In the genomic region with DNA sequence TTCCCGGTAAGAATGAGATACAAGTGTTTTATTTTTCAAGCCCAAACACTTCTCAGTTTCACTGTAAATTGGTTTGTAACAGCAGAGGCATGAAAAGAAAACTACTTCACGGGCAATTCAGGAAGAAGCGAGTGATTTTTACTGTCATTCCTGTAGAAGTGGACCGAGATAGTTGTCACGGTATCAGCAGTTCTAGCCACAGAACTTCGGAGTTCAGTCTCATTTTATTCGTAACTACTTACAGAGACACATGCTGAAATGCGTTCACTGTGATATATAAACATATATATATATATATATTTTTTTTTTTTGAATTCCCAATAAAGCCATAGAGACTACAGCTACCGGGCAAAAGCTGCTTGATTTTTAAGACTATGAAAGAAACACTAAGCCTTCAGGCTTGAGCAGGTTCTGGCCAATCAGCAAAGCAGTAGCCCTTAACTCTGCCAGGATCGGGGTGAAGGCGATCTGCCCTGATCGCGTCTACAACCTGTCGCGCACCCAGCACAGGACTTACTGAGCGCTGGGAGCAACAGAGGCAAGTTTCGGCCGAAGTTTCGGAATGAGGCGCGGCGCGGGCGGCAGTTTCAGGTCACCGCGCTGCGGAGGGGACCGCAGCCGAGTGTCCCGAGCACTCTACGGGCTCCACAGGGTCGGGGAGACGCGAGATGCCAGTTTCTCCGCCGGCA, we compare ENCODE assay signal across 8 mouse cellular contexts. TPM values are rescaled to one million over a fixed set of nuclear protein-coding genes. Genes with fewer than 3 reads are reported as not detected.
DNase-seq lines count a peak whose midpoint lies in the region; ATAC-seq lines count a peak whose summit lies in the region.

No protein-coding gene starts in this region.

- H3K4me1 ChIP-seq in heart, embryonic 16.5 days (ENCODE audit: control insufficient read depth, insufficient read depth, low read length): peaks cover 20% of the 10 kb centered on the region
- peaks cover 6% of the 10 kb centered on the region for H3K4me1 ChIP-seq in embryonic facial prominence, embryonic 14.5 days (ENCODE audit: control insufficient read depth, insufficient read depth, low read length)
- H3K4me1 ChIP-seq in limb, embryonic 11.5 days (ENCODE audit: control insufficient read depth, insufficient read depth, low read length): peaks cover 6% of the 10 kb centered on the region
- peaks cover 12% of the 10 kb centered on the region for H3K4me1 ChIP-seq in neural tube, embryonic 12.5 days

- H3K36me3 ChIP-seq in heart, embryonic 16.5 days (ENCODE audit: control insufficient read depth, insufficient read depth): no peaks in the 10 kb centered on the region
- H3K36me3 ChIP-seq in embryonic facial prominence, embryonic 14.5 days (ENCODE audit: control insufficient read depth, insufficient read depth, low read length): no peaks in the 10 kb centered on the region
- no peaks in the 10 kb centered on the region for H3K36me3 ChIP-seq in limb, embryonic 11.5 days (ENCODE audit: control insufficient read depth, insufficient read depth, low read length)
- H3K36me3 ChIP-seq in neural tube, embryonic 12.5 days: no peaks in the 10 kb centered on the region

- peak overlapping the region; percentile 98 for H3K9ac ChIP-seq in heart, embryonic 16.5 days (ENCODE audit: low read length)
- peak overlapping the region; percentile 95 for H3K9ac ChIP-seq in embryonic facial prominence, embryonic 14.5 days (ENCODE audit: low read depth, low read length)
- peak overlapping the region; percentile 91 for H3K9ac ChIP-seq in limb, embryonic 11.5 days (ENCODE audit: low read length)
- H3K9ac ChIP-seq in neural tube, embryonic 12.5 days: peak overlapping the region; percentile 95

- WGBS in heart, embryonic 16.5 days: 2% methylated on average over 36 of the region's 36 CpGs
- WGBS in embryonic facial prominence, embryonic 14.5 days: under 1% methylated on average over 36 of the region's 36 CpGs
- WGBS in limb, embryonic 11.5 days: under 1% methylated on average over 36 of the region's 36 CpGs
- WGBS in neural tube, embryonic 12.5 days: under 1% methylated on average over 36 of the region's 36 CpGs

- DNase-seq in heart, adult 8-10 months (ENCODE audit: low spot score): no peak
- peak; percentile 74 for DNase-seq in ES-CJ7 (ENCODE audit: low read depth, low spot score)
- peak; percentile 68 for DNase-seq in embryonic facial prominence, embryonic 14.5 days (ENCODE audit: low spot score)
- DNase-seq in limb, embryonic 11.5 days (ENCODE audit: low spot score): peak; percentile 79
- no peak for DNase-seq in spleen, postnatal 4 days (ENCODE audit: low spot score in 2 of 2)
- DNase-seq in gastrocnemius, postnatal 10 days: no peak

- ATAC-seq in heart, embryonic 16.5 days (replicated peaks; ENCODE audit: extremely low read depth, insufficient read depth, low FRiP score): peak; percentile 62
- ATAC-seq in embryonic facial prominence, embryonic 14.5 days (ENCODE audit: low read depth): peak; percentile 82
- peak; percentile 83 for ATAC-seq in limb, embryonic 11.5 days (ENCODE audit: insufficient number of reproducible peaks, low FRiP score, low TSS enrichment, low read depth)
- ATAC-seq in neural tube, embryonic 12.5 days (ENCODE audit: low FRiP score, low read depth): peak; percentile 77

- no peaks in the 10 kb centered on the region for H3K27me3 ChIP-seq in heart, embryonic 16.5 days (ENCODE audit: control insufficient read depth, insufficient read depth, low read length)
- H3K27me3 ChIP-seq in embryonic facial prominence, embryonic 14.5 days (replicated peaks; ENCODE audit: control insufficient read depth, insufficient read depth, low read length): no peaks in the 10 kb centered on the region
- no peaks in the 10 kb centered on the region for H3K27me3 ChIP-seq in limb, embryonic 11.5 days (ENCODE audit: control insufficient read depth, insufficient read depth, low read length)
- no peaks in the 10 kb centered on the region for H3K27me3 ChIP-seq in neural tube, embryonic 12.5 days (replicated peaks)

- peak overlapping the region; percentile 98 for H3K4me3 ChIP-seq in heart, embryonic 16.5 days (ENCODE audit: low read length)
- H3K4me3 ChIP-seq in embryonic facial prominence, embryonic 14.5 days (ENCODE audit: low read depth, low read length): peak overlapping the region; percentile 98
- H3K4me3 ChIP-seq in limb, embryonic 11.5 days (ENCODE audit: low read depth, low read length): peak overlapping the region; percentile 93
- peak overlapping the region; percentile 94 for H3K4me3 ChIP-seq in neural tube, embryonic 12.5 days

- peak overlapping the region; percentile 78 for H3K4me2 ChIP-seq in heart, embryonic 16.5 days (ENCODE audit: low read depth, low read length)
- peak overlapping the region; percentile 91 for H3K4me2 ChIP-seq in embryonic facial prominence, embryonic 14.5 days (ENCODE audit: low read depth, low read length)
- peak overlapping the region; percentile 48 for H3K4me2 ChIP-seq in limb, embryonic 11.5 days (ENCODE audit: low read depth, severe bottlenecking)
- H3K4me2 ChIP-seq in neural tube, embryonic 12.5 days (replicated peaks): peak overlapping the region; percentile 84

- H3K9me3 ChIP-seq in heart, embryonic 16.5 days (replicated peaks; ENCODE audit: control insufficient read depth, low read length): no peaks in the 10 kb centered on the region
- H3K9me3 ChIP-seq in embryonic facial prominence, embryonic 14.5 days (ENCODE audit: control insufficient read depth, low read length): no peaks in the 10 kb centered on the region
- H3K9me3 ChIP-seq in limb, embryonic 11.5 days (ENCODE audit: control insufficient read depth, low read length): no peaks in the 10 kb centered on the region
- H3K9me3 ChIP-seq in neural tube, embryonic 12.5 days: no peaks in the 10 kb centered on the region

- H3K27ac ChIP-seq in heart, embryonic 16.5 days (ENCODE audit: low read length): peak overlapping the region; percentile 97
- peak overlapping the region; percentile 95 for H3K27ac ChIP-seq in embryonic facial prominence, embryonic 14.5 days (replicated peaks; ENCODE audit: low read depth, low read length)
- peak overlapping the region; percentile 70; the same call in 1 of the 2 replicates for H3K27ac ChIP-seq in limb, embryonic 11.5 days (replicated peaks; ENCODE audit: low read depth, low read length)
- peak overlapping the region; percentile 91; the same call in 1 of the 2 replicates for H3K27ac ChIP-seq in neural tube, embryonic 12.5 days

RNA-seq across cellular contexts. Expression of gene Snx13, which starts 0.5 kb away (rescaled TPM):
- 33.8 and 36.1 TPM in 2 replicates for polyA plus RNA-seq in heart, embryonic 16.5 days (2015; fragmentation: Nextera tagmentation; extraction: Ambion mirVana)
- 10 to 100 TPM; 57.1 to 78.2 (median 70.0) TPM for total RNA-seq in heart, adult 8-10 months (2022)
- polyA plus RNA-seq in embryonic facial prominence, embryonic 14.5 days (2014; fragmentation: Nextera tagmentation; extraction: Ambion mirVana): 29.0 and 32.1 TPM in 2 replicates
- 19.3 and 23.8 TPM in 2 replicates for polyA plus RNA-seq in limb, embryonic 11.5 days (2014; fragmentation: Nextera tagmentation; extraction: Ambion mirVana)
- 22.3 and 23.0 TPM in 2 replicates for polyA plus RNA-seq in neural tube, embryonic 12.5 days (2016; fragmentation: Nextera tagmentation; extraction: Ambion mirVana)
- total RNA-seq in gastrocnemius, postnatal 10 days (2021): 10 to 100 TPM; 33.3 to 35.1 TPM

Comparison
In these comparisons a context has a peak if more than half of its experiments do, and no peak if none do; other contexts are left out.
1. DNase-seq: peak in ES-CJ7 (single experiment), embryonic facial prominence, embryonic 14.5 days (single experiment) and limb, embryonic 11.5 days (single experiment); none in heart, adult 8-10 months (single experiment), spleen, postnatal 4 days (0 of 2) and gastrocnemius, postnatal 10 days (single experiment).
2. Peak in every context shown above with its lines, with median percentiles within 50 percentile points of each other: ATAC-seq, H3K27ac ChIP-seq, H3K4me2 ChIP-seq, H3K4me3 ChIP-seq and H3K9ac ChIP-seq.